Mouse (Mus musculus) intestine, embryonic 16.5 days (tissue): ENCODE results near the gene Sorbs2. TPM values are rescaled to one million over a fixed set of nuclear protein-coding genes. Genes with fewer than 3 reads are reported as not detected.

Experiments used
- ATAC-seq: fragments of 200-750 bp; cut with Nextera tagmentation; 2 replicates; pipeline ENCODE4 v1.8.0; 2017; ENCODE audit warnings: moderate TSS enrichment, moderate library complexity
- H3K27ac ChIP-seq: fragments of 300-500 bp; sonication (generic); 2 replicates; pipeline ENCODE4 v1.5.1; 2014; ENCODE audit warnings: mild to moderate bottlenecking, low read length
- H3K27me3 ChIP-seq: fragments of 300-500 bp; sonication (generic); replicated peaks from 2 replicates; pipeline ENCODE4 v1.6.1; 2014; ENCODE audit warnings: low read length, control low read depth, mixed read lengths; ENCODE audit not compliant: control insufficient read depth, insufficient read depth
- H3K36me3 ChIP-seq: fragments of 300-500 bp; sonication (generic); 2 replicates; pipeline ENCODE4 v1.6.1; 2014; ENCODE audit warnings: low read length, control low read depth; ENCODE audit not compliant: control insufficient read depth, insufficient read depth
- H3K4me1 ChIP-seq: fragments of 300-500 bp; sonication (generic); 2 replicates; pipeline ENCODE4 v1.6.1; 2014; ENCODE audit warnings: low read length, control low read depth, mixed read lengths; ENCODE audit not compliant: control insufficient read depth, insufficient read depth
- H3K4me2 ChIP-seq: fragments of 300-500 bp; sonication (generic); 2 replicates; pipeline ENCODE4 v1.6.1; 2014; ENCODE audit warnings: low read depth, low read length, control low read depth
- H3K4me3 ChIP-seq: fragments of 300-500 bp; sonication (generic); 2 replicates; pipeline ENCODE4 v1.5.1; 2014; ENCODE audit warnings: mild to moderate bottlenecking, low read length
- H3K9ac ChIP-seq: fragments of 300-500 bp; sonication (generic); 2 replicates; pipeline ENCODE4 v1.6.1; 2014; ENCODE audit warnings: low read depth, low read length
- H3K9me3 ChIP-seq: fragments of 300-500 bp; sonication (generic); 2 replicates; pipeline ENCODE4 v1.6.1; 2016; ENCODE audit warnings: low read length, control low read depth; ENCODE audit not compliant: control insufficient read depth
- WGBS: fragments of 180-500 bp; shearing (Covaris S2); extraction: QIAGEN DNeasy Blood & Tissue Kit; methylation state at CpG from one replicate; pipeline ENCODE4 v1.1.7; 2014; 5-methylcytosine and 5-hydroxymethylcytosine counted together
- polyA plus RNA-seq: library from polyadenylated mRNA; unstranded; fragments of >200 nt; fragmentation: Nextera tagmentation; extraction: Ambion mirVana; gene quantifications from 2 replicates; pipeline ENCODE4 v1.2.1, GENCODE M21; 2015

Sorbs2 gene
- polyA plus RNA-seq, 1 experiment from 2014 or later = 19.1 TPM

DNA sequence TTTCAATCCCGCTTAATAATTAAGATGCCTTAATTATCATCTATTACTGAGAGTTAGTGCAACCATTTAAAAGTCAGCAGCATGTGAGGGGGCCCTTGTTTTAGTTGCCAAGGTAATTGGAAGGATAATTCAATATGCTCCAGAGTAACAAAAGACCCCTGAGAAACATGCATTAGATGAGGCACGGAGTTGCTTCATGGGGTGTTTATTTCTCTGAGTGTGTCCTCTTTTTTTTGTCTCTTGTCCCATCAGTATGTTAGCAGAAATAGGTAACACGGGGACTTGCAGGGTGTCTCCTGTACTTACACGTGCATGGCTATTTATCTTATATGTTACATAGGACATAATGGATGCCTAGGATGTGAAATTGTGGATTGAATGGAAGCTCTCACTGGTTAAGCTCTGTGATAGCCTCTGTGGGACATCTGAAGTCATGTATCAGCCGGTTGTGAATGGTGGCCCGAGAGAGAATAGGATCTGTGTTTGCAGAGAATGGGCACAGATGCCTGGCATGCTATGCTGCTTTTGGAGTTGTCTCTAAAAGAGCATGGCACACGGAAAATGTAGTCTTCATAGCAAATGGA, 1.0 kb downstream of the Sorbs2 start:
- H3K4me3 ChIP-seq = no peak overlapping the region
- no peaks in the 10 kb centered on the region for H3K36me3 ChIP-seq
- ATAC-seq = no peak
- no peak overlapping the region for H3K4me2 ChIP-seq
- H3K27ac ChIP-seq = no peak overlapping the region
- no peak overlapping the region for H3K9ac ChIP-seq
- no peaks in the 10 kb centered on the region for H3K9me3 ChIP-seq
- H3K27me3 ChIP-seq = no peaks in the 10 kb centered on the region
- WGBS = 71% methylated on average over 7 of the region's 7 CpGs
- no peaks in the 10 kb centered on the region for H3K4me1 ChIP-seq

DNA sequence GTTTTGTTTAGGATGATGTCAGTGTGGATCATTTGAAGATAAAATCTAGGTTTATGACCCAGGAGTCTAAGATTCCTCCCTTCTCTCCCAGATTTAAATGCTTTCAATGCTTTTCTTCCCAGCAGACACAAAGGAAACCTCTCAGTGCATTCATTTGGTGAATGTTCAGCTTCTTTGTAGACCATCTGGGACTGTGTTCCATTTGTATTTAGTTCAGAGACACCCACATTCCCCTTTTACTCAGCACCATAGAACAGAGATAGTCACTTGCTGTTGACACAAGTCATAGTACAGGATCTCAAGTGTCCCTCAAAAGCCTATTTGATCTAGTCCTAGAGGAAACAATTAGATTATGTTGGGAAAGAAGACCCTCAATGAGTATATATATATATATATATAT, 4.8 kb downstream of the Sorbs2 start:
- ATAC-seq = no peak
- Histone ChIP-seq H3K9me3 (no peaks in the 10 kb centered on the region), H3K4me2 (no peak overlapping the region), H3K9ac (no peak overlapping the region), H3K4me1 (no peaks in the 10 kb centered on the region), H3K27ac (no peak overlapping the region), H3K36me3 (no peaks in the 10 kb centered on the region), H3K4me3 (no peak overlapping the region), H3K27me3 (no peaks in the 10 kb centered on the region)

DNA sequence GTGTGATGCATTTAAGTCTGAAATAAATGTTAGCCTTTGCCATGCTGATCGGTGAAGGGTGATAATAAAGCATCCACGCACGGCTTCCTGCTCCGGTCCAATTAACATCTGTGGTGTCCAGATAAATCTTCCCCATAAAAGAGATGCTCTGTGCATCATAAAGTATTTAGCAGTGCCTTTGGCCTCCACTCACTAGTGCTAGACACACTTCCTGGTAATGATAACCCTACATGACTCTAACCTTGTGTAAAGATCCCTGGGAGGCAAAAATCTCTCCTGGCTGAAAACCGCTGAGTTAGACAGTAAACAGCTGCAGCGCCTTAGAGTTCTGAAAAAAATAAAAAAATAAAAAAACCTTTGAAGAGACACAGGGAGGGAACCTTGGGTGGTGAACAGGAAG, 14.0 kb downstream of the Sorbs2 start:
- Histone ChIP-seq H3K4me1 (no peaks in the 10 kb centered on the region), H3K9me3 (no peaks in the 10 kb centered on the region), H3K27me3 (no peaks in the 10 kb centered on the region), H3K36me3 (no peaks in the 10 kb centered on the region), H3K4me2 (no peak overlapping the region), H3K9ac (no peak overlapping the region), H3K4me3 (no peak overlapping the region), H3K27ac (no peak overlapping the region)
- 39% methylated on average over 6 of the region's 6 CpGs for WGBS
- peak; percentile 31; the same call in 1 of the 2 replicates for ATAC-seq

DNA sequence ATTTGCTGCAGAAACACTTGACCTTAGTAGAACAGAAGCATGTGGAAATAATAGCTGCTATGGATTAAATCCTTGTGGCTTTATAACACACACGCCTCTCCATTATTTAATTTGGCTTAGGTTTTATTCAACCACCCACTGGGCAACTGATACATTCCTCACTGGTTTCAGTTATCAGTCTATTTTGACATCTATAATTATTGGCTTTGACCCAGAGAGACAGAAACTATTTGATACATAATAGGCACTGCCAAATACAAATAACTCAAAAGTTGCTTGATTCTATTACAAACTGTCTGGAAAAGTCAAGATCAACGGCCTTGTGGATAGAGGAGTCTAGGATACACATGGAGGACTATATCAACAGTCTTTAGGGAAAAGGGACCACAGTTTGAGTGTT, 20.1 kb downstream of the Sorbs2 start:
- Histone ChIP-seq H3K4me3 (no peak overlapping the region), H3K4me2 (no peak overlapping the region), H3K9me3 (no peaks in the 10 kb centered on the region), H3K4me1 (no peaks in the 10 kb centered on the region), H3K27me3 (no peaks in the 10 kb centered on the region), H3K36me3 (no peaks in the 10 kb centered on the region), H3K27ac (no peak overlapping the region), H3K9ac (no peak overlapping the region)
- WGBS = 89% methylated on average over 2 of the region's 2 CpGs
- no peak for ATAC-seq

DNA sequence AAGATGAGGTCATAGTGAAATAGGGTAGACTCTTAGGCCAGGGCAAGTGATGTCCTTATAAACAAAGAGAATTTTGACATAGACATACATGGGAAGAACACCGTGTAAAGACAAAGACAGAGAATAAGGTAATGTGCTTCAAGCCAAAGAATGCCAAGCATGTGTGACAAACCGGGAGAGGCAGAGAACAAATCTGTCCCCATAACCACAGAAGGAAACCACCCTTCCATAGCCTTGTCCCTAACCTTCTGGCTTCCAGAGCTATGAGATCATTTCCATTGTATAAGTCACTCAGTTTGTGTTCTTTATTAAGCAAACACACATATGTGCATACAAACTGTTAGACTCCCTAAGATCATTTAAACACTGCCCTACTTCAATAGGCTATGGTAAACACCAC, 21.3 kb downstream of the Sorbs2 start:
- no peaks in the 10 kb centered on the region for H3K9me3 ChIP-seq
- no peak overlapping the region for H3K27ac ChIP-seq
- no peak overlapping the region for H3K9ac ChIP-seq
- H3K36me3 ChIP-seq = no peaks in the 10 kb centered on the region
- H3K4me2 ChIP-seq = no peak overlapping the region
- ATAC-seq = no peak
- no peaks in the 10 kb centered on the region for H3K4me1 ChIP-seq
- no peak overlapping the region for H3K4me3 ChIP-seq
- WGBS = 66% methylated on average over 2 of the region's 2 CpGs
- H3K27me3 ChIP-seq = no peaks in the 10 kb centered on the region

DNA sequence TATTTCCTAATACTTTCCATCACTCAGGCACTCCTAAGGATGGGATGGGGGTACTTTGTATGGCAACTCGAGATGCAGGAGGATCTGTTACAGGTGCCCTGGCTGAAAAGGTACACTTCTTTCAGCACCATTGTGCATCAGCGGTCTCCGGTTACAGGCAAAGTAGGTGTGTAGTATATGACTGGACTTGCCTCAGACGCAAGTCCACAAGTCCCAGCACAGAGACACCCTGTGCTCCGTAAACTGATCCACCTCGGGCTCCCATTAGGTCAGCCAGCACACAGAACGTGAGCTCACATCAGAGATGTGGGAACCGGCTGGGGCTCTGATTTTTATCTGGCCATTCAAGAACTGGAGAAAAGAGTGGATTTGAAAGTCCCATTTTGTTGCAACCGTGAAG, 29.0 kb downstream of the Sorbs2 start:
- no peak for ATAC-seq
- no peak overlapping the region for H3K4me3 ChIP-seq
- no peaks in the 10 kb centered on the region for H3K27me3 ChIP-seq
- H3K27ac ChIP-seq = no peak overlapping the region
- no peaks in the 10 kb centered on the region for H3K36me3 ChIP-seq
- WGBS = 87% methylated on average over 9 of the region's 9 CpGs
- no peaks in the 10 kb centered on the region for H3K9me3 ChIP-seq
- peaks cover 4% of the 10 kb centered on the region; the same call in 1 of the 2 replicates for H3K4me1 ChIP-seq
- H3K9ac ChIP-seq = no peak overlapping the region
- no peak overlapping the region for H3K4me2 ChIP-seq

DNA sequence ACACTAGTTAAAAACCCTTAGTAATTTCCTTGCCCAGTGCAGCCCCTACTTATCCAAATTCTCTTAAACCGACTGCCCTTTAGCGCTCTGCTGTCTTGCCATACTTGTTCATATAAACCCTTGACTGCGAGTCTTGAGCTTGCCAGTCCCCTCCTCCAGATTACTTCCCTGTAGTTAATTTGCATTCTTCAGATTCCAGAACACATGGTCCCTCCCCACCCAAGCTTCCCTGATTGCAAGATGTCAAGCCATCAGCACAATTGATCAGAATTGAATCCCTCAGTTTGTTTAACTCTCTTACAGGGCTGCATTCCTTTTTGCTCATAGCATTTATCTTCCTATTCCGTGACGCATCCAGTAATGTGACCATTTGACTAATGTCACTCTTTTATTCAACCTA, 32.9 kb downstream of the Sorbs2 start:
- Histone ChIP-seq H3K9me3 (no peaks in the 10 kb centered on the region), H3K4me1 (peaks cover 4% of the 10 kb centered on the region; the same call in 1 of the 2 replicates), H3K4me3 (no peak overlapping the region), H3K27me3 (no peaks in the 10 kb centered on the region), H3K9ac (no peak overlapping the region), H3K4me2 (no peak overlapping the region), H3K36me3 (no peaks in the 10 kb centered on the region), H3K27ac (no peak overlapping the region)
- WGBS = 40% methylated on average over 5 of the region's 5 CpGs
- no peak for ATAC-seq

DNA sequence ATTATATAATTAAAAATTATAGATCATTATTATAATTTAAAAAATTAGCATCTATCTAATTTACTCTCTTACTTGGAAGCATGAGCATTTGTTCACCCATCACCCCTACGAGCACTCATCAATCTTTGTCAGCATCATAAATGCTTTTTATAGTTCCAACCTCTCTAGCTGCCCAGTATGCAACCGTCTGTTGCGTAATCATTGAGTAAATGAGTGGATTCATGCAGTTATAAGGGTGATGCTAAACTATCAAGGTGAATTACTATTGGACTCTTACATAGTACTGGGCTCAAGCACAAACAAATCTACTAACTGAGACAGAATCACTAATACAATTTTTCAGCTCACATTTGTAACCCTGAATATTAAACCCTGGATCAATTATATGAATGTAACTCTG, 44.6 kb downstream of the Sorbs2 start:
- H3K27ac ChIP-seq = no peak overlapping the region
- H3K9me3 ChIP-seq = no peaks in the 10 kb centered on the region
- no peak overlapping the region for H3K9ac ChIP-seq
- ATAC-seq = no peak
- no peaks in the 10 kb centered on the region for H3K4me1 ChIP-seq
- no peaks in the 10 kb centered on the region for H3K27me3 ChIP-seq
- WGBS = 66% methylated on average over 3 of the region's 3 CpGs
- no peaks in the 10 kb centered on the region for H3K36me3 ChIP-seq
- H3K4me3 ChIP-seq = no peak overlapping the region
- H3K4me2 ChIP-seq = no peak overlapping the region

DNA sequence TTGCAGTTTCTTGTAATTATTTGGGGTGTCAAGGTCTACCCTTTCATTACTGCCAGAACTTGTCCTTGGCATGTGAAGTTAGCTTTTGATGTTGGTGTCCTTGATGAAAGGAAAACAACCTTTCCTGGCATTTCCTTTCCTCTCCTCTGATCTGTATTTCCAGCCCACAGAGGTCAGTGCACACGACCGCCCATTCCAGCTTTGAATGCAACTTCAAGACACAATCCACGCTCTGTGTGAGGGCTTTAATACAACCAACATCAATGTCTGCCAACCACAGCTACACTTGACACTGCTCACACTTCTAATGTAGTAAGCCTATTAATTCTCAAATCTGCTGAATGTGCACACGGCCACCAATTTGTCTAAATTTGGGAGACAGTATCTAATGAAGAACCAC, 47.0 kb downstream of the Sorbs2 start:
- H3K27me3 ChIP-seq = no peaks in the 10 kb centered on the region
- 75% methylated on average over 4 of the region's 4 CpGs for WGBS
- H3K36me3 ChIP-seq = no peaks in the 10 kb centered on the region
- no peaks in the 10 kb centered on the region for H3K4me1 ChIP-seq
- no peak overlapping the region for H3K4me2 ChIP-seq
- no peak overlapping the region for H3K27ac ChIP-seq
- H3K9me3 ChIP-seq = no peaks in the 10 kb centered on the region
- H3K4me3 ChIP-seq = no peak overlapping the region
- H3K9ac ChIP-seq = no peak overlapping the region
- ATAC-seq = no peak

DNA sequence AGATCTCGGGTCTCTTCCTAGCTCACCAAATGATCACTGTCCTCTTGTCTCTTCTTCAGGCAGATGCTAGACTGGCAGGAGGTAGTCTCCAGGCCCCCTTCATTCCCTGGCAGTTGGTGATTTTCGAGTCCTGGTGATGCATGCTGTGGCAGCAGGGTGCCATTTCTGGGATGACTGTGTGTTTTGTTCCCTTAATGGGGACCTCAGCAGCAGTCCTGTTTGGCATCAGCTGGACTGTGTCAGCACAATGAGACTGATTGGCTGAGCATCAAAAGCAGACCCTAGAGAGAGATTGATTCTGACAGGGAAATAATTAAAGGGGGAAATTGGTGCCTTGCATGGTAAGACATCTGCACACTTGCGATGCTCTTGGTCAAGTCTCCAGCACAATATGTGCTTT, 50.3 kb downstream of the Sorbs2 start:
- H3K4me2 ChIP-seq = no peak overlapping the region
- no peaks in the 10 kb centered on the region for H3K36me3 ChIP-seq
- H3K27ac ChIP-seq = no peak overlapping the region
- ATAC-seq = no peak
- no peaks in the 10 kb centered on the region; the same call in 1 of the 2 replicates for H3K4me1 ChIP-seq
- no peaks in the 10 kb centered on the region for H3K27me3 ChIP-seq
- no peaks in the 10 kb centered on the region for H3K9me3 ChIP-seq
- 69% methylated on average over 3 of the region's 3 CpGs for WGBS
- no peak overlapping the region for H3K4me3 ChIP-seq
- H3K9ac ChIP-seq = no peak overlapping the region
